In genomic region chr19:44987004-44987403, GRCm38 (mm10) we compare ENCODE assay signal across 31 mouse cellular contexts. TPM values are rescaled to one million over a fixed set of nuclear protein-coding genes. Genes with fewer than 3 reads are reported as not detected.
DNase-seq lines count a peak whose midpoint lies in the region; ATAC-seq lines count a peak whose summit lies in the region.
"Had no signal": no experiment of that assay in that cellular context is flagged by ENCODE, and none has a peak within 500 bp of the region (broad histone marks: within the 10 kb centered on the region; RNA-seq: fewer than 3 reads in every experiment).

No protein-coding gene starts in this region.

- peaks cover 33% of the 10 kb centered on the region for H3K4me1 ChIP-seq in stomach, embryonic 16.5 days (ENCODE audit: control insufficient read depth, insufficient read depth, low read length)

- no peak overlapping the region for H3K4me2 ChIP-seq in stomach, embryonic 16.5 days (ENCODE audit: low read depth, low read length)
- H3K4me2 ChIP-seq: forebrain, embryonic 12.5 days; heart, embryonic 15.5 days; liver, embryonic 13.5 days; midbrain, embryonic 12.5 days; neural tube, embryonic 12.5 days; stomach, embryonic 15.5 days had no signal

- peak; percentile 17 for DNase-seq in cerebellum, adult 9-10 months
- peak; percentile 23 for DNase-seq in layer of hippocampus, adult 11-12 months (ENCODE audit: low spot score)
- no peak for DNase-seq in layer of hippocampus, postnatal 14 days (ENCODE audit: low spot score in 2 of 2)
- peak; percentile 30 to 46 for DNase-seq in urinary bladder, adult 18-20 months (ENCODE audit: low spot score in 2 of 2)
- no peak for DNase-seq in urinary bladder, postnatal 4 days (ENCODE audit: low spot score in 2 of 2)
- DNase-seq in adrenal gland, postnatal 4 days (ENCODE audit: low spot score in 2 of 2), result no peak
- DNase-seq: adrenal gland, adult 2 months; adrenal gland, postnatal 36 days; cerebellum, adult 8-10 months; gastrocnemius, postnatal 10 days; kidney, adult 18-20 months; liver, embryonic 13.5 days; lung, adult 18-20 months; lung, postnatal 4 days; thymus, adult 2 months; thymus, postnatal 36 days had no signal

- no peak overlapping the region for H3K4me3 ChIP-seq in stomach, embryonic 16.5 days (replicated peaks; ENCODE audit: low read length)
- H3K4me3 ChIP-seq: erythroblast, embryonic 14.5 days; forebrain, embryonic 12.5 days; heart, embryonic 10.5 days; heart, embryonic 15.5 days; liver, embryonic 13.5 days; megakaryocyte, embryonic 14.5 days; midbrain, embryonic 12.5 days; myocyte; neural tube, embryonic 12.5 days; stomach, embryonic 15.5 days had no signal

- no peak overlapping the region for H3K9ac ChIP-seq in stomach, embryonic 16.5 days (ENCODE audit: low read length)
- H3K9ac ChIP-seq: forebrain, embryonic 12.5 days; heart, embryonic 15.5 days; liver, embryonic 13.5 days; midbrain, embryonic 12.5 days; neural tube, embryonic 12.5 days; stomach, embryonic 15.5 days had no signal

- 69% methylated on average over 6 of the region's 6 CpGs for WGBS in stomach, embryonic 16.5 days

- no peak for ATAC-seq in cerebellum, adult (ENCODE audit: insufficient number of reproducible peaks, low FRiP score, low TSS enrichment)
- no peak for ATAC-seq in stomach, embryonic 16.5 days (ENCODE audit: insufficient read depth, low FRiP score)
- ATAC-seq: activated CD4-positive, CD25-positive, alpha-beta regulatory T cell, adult 4 months; hindbrain, postnatal 0 days; lung, postnatal 0 days had no signal

- H3K27me3 ChIP-seq in stomach, embryonic 16.5 days (ENCODE audit: control insufficient read depth, insufficient read depth, low read length), result no peaks in the 10 kb centered on the region
- H3K27me3 ChIP-seq: CH12.LX; neural tube, embryonic 12.5 days; stomach, embryonic 15.5 days had no signal

- no peaks in the 10 kb centered on the region for H3K36me3 ChIP-seq in stomach, embryonic 16.5 days (ENCODE audit: control insufficient read depth, insufficient read depth, low read length)
- H3K36me3 ChIP-seq: stomach, embryonic 15.5 days had no signal

- H3K27ac ChIP-seq in stomach, embryonic 16.5 days (ENCODE audit: low read length), result 0 out of 2 replicates have a peak overlapping the region, but pooled peaks have one; percentile 31
- H3K27ac ChIP-seq: forebrain, embryonic 12.5 days; heart, embryonic 10.5 days; heart, embryonic 15.5 days; hindbrain, postnatal 0 days; liver, embryonic 13.5 days; midbrain, embryonic 12.5 days; neural tube, embryonic 12.5 days; stomach, embryonic 15.5 days had no signal

- H3K9me3 ChIP-seq in stomach, embryonic 16.5 days (replicated peaks; ENCODE audit: control insufficient read depth, low read length), result no peaks in the 10 kb centered on the region
- H3K9me3 ChIP-seq: forebrain, embryonic 12.5 days; heart, embryonic 10.5 days; heart, embryonic 15.5 days; liver, embryonic 13.5 days; megakaryocyte, embryonic 14.5 days; midbrain, embryonic 12.5 days; neural tube, embryonic 12.5 days; stomach, embryonic 15.5 days had no signal

RNA-seq across cellular contexts. Expression of gene Sema4g, which starts 1.9 kb away (rescaled TPM):
- total RNA-seq in layer of hippocampus, postnatal 14 days (2021), result 10 to 100 TPM; 40.1 to 46.0 TPM
- 4.6 and 5.5 TPM in 2 replicates for polyA plus RNA-seq in stomach, embryonic 16.5 days (2015; fragmentation: Nextera tagmentation; extraction: Ambion mirVana)
- 10 to 100 TPM; 15.5 to 26.5 TPM for total RNA-seq in adrenal gland, postnatal 4 days (2021)

RNA-seq across cellular contexts. Expression of gene Twnk, which starts 18.5 kb away (rescaled TPM):
- 10 to 100 TPM; 14.7 to 15.2 TPM for total RNA-seq in layer of hippocampus, postnatal 14 days (2021)
- 17.1 and 17.2 TPM in 2 replicates for polyA plus RNA-seq in stomach, embryonic 16.5 days (2015; fragmentation: Nextera tagmentation; extraction: Ambion mirVana)
- total RNA-seq in adrenal gland, postnatal 4 days (2021), result 10 to 100 TPM; 30.5 to 33.0 TPM

RNA-seq across cellular contexts. Expression of gene Mrpl43, which starts 19.2 kb away (rescaled TPM):
- total RNA-seq in layer of hippocampus, postnatal 14 days (2021), result 10 to 100 TPM; 46.2 to 47.5 TPM
- polyA plus RNA-seq in stomach, embryonic 16.5 days (2015; fragmentation: Nextera tagmentation; extraction: Ambion mirVana), result 62.2 and 64.9 TPM in 2 replicates
- 10 to 100 TPM; 49.9 to 51.2 TPM for total RNA-seq in adrenal gland, postnatal 4 days (2021)

RNA-seq across cellular contexts. Expression of gene Lzts2, which starts 27.2 kb away (rescaled TPM):
- 10 to 100 TPM; 24.0 to 24.6 TPM for total RNA-seq in layer of hippocampus, postnatal 14 days (2021)
- 27.7 and 36.0 TPM in 2 replicates for polyA plus RNA-seq in stomach, embryonic 16.5 days (2015; fragmentation: Nextera tagmentation; extraction: Ambion mirVana)
- total RNA-seq in adrenal gland, postnatal 4 days (2021), result 100 to 1,000 TPM; 107 to 119 TPM

RNA-seq across cellular contexts. Expression of gene Slf2, which starts 56.1 kb away (rescaled TPM):
- total RNA-seq in layer of hippocampus, postnatal 14 days (2021), result 10 to 100 TPM; 30.8 to 34.0 TPM
- polyA plus RNA-seq in stomach, embryonic 16.5 days (2015; fragmentation: Nextera tagmentation; extraction: Ambion mirVana), result 31.3 and 31.4 TPM in 2 replicates
- 10 to 100 TPM; 38.4 to 39.8 TPM for total RNA-seq in adrenal gland, postnatal 4 days (2021)

Comparison
In these comparisons a context has a peak if more than half of its experiments do, and no peak if none do; other contexts are left out.
1. DNase-seq: peak in cerebellum, adult 9-10 months (single experiment), layer of hippocampus, adult 11-12 months (single experiment) and urinary bladder, adult 18-20 months (2 of 2); none in layer of hippocampus, postnatal 14 days (0 of 2), urinary bladder, postnatal 4 days (0 of 2) and adrenal gland, postnatal 4 days (0 of 2).